Mouse (Mus musculus) testis, adult 2 months (tissue): ENCODE measurements around the gene Rasd2.

Experiments
- CTCF ChIP-seq: fragments of 200-500 bp; IDR thresholded peaks from 2 replicates; pipeline ENCODE4 v1.5.1; 2012; ENCODE audit warnings: low read depth, mild to moderate bottlenecking, inconsistent platforms, low read length, moderate library complexity; ENCODE audit not compliant: control insufficient read depth, insufficient read depth, insufficient replicate concordance
- POLR2A ChIP-seq: fragments of 200-500 bp; IDR thresholded peaks from 2 replicates; pipeline ENCODE4 v1.6.1; 2012; ENCODE audit warnings: low read depth, mild to moderate bottlenecking, inconsistent platforms, low read length, moderate library complexity; ENCODE audit not compliant: control insufficient read depth

GRCm38 (mm10) chr8:75211461-75211860 lies 2.3 kb upstream of the Rasd2 start:
- TF ChIP-seq CTCF (no peak), POLR2A (no peak)
